17 mouse cellular contexts compared by ENCODE assay signal in the genomic region with DNA sequence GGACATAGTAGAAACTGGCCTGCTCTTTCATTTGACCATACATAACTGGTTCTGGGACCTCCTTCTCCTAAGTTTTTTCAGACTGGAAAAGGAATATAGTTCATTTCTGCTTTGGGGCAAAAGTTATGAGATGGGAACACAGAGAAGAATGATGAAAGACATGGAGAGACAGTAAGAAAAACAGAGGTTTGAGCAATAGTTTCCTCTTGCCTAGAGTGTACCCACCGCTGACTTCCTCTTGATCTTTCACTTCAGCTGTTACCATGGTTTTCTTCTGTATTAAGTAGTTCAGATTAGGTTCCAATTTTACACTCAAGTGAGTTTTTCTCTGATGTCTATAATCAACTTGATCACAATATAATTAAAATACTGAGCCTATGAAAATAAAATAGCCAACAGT.
"Had no signal": no experiment of that assay in that cellular context is flagged by ENCODE, and none has a peak within 500 bp of the region (broad histone marks: within the 10 kb centered on the region; RNA-seq: fewer than 3 reads in every experiment).

No protein-coding gene starts in this region.

- ATAC-seq: liver, embryonic 12.5 days; liver, postnatal 0 days; lung, postnatal 0 days; midbrain, embryonic 13.5 days; midbrain, embryonic 15.5 days; midbrain, embryonic 16.5 days had no signal

- DNase-seq: left cerebral cortex, postnatal 4 days; liver; liver, embryonic 13.5 days; liver, postnatal 0 days; lung, adult 18-20 months; lung, adult 2 months; lung, embryonic 14.5 days; lung, postnatal 10 days; lung, postnatal 14 days; lung, postnatal 36 days; lung, postnatal 4 days; midbrain, embryonic 14.5 days had no signal
